Mouse (Mus musculus): Measurements from ENCODE around the gene Xrra1. TPM values are rescaled to one million over a fixed set of nuclear protein-coding genes. Genes with fewer than 3 reads are reported as not detected.
"Not testable (repeated sequence)": the region's sequence is repeated elsewhere in the genome, so short reads cannot be mapped to it uniquely, and the experiment has no call there.

The Xrra1 gene
- polyA plus RNA-seq, 1 experiment from 2014 or later: not detected

GRCm38 (mm10) chr7:99935758-99936157 is 76.8 kb downstream of the Xrra1 start:
- WGBS (ENCODE audit: insufficient replicate concordance): 71% methylated on average over 1 of the region's 1 CpGs
- no peak overlapping the region for H3K27ac ChIP-seq
- H3K4me1 ChIP-seq: no peaks in the 10 kb centered on the region
- ATAC-seq: no peak
- H3K27me3 ChIP-seq (replicated peaks): no peaks in the 10 kb centered on the region
- no peak overlapping the region for H3K4me2 ChIP-seq
- no peaks in the 10 kb centered on the region for H3K9me3 ChIP-seq (replicated peaks)
- no peak overlapping the region for H3K9ac ChIP-seq
- peaks cover 64% of the 10 kb centered on the region for H3K36me3 ChIP-seq
- H3K4me3 ChIP-seq: no peak overlapping the region

DNA sequence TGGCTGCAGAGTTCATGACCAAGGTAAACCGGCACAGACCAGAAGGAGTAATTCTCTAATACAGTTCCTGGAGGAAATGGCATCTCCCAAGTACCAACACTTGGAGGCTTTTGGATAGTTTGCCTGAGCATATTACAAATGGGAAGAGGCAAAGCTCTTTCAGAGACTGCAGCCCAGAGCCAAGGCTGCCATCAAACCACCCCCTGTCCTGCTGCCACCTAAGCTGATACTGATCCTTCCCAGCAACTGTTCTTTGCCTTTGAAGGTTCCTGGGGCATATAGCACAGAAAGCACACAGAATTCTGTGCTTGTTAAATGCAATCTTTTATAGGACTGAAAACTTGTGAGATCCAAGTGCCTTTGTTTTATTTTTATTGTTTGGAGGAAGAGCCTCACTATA is 81.8 kb downstream of the Xrra1 start:
- H3K4me2 ChIP-seq: no peak overlapping the region
- H3K27ac ChIP-seq: no peak overlapping the region
- ATAC-seq: no peak
- H3K36me3 ChIP-seq: peaks cover 74% of the 10 kb centered on the region
- no peaks in the 10 kb centered on the region for H3K4me1 ChIP-seq
- H3K27me3 ChIP-seq (replicated peaks): no peaks in the 10 kb centered on the region
- H3K9me3 ChIP-seq (replicated peaks): no peaks in the 10 kb centered on the region
- no peak overlapping the region for H3K4me3 ChIP-seq
- H3K9ac ChIP-seq: no peak overlapping the region
- WGBS (ENCODE audit: insufficient replicate concordance): 85% methylated on average over 1 of the region's 1 CpGs

GRCm38 (mm10) chr7:99944520-99944919 is 85.6 kb downstream of the Xrra1 start:
- Histone ChIP-seq H3K4me3 (no peak overlapping the region), H3K4me1 (no peaks in the 10 kb centered on the region), H3K4me2 (no peak overlapping the region), H3K9me3 (replicated peaks) (no peaks in the 10 kb centered on the region), H3K27me3 (replicated peaks) (no peaks in the 10 kb centered on the region), H3K27ac (no peak overlapping the region), H3K36me3 (peaks cover 80% of the 10 kb centered on the region), H3K9ac (no peak overlapping the region)
- no peak for ATAC-seq
- WGBS (ENCODE audit: insufficient replicate concordance): 90% methylated on average over 3 of the region's 3 CpGs

DNA sequence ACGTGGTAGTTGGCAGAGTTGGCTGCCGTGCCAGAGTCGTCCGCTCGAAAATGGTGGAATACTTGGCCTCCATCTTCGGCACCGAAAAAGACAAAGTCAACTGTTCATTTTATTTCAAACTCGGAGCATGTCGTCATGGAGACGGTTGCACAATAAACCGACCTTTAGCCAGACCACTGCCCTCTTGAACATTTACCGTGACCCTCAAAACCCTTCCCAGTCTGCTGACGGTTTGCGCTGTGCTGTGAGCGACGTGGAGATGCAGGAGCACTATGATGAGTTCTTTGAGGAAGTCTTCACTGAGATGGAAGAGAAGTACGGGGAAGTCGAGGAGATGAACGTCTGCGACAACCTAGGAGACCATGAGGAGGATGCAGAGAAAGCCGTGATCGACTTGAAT is 86.1 kb downstream of the Xrra1 start:
- not testable (repeated sequence) for H3K27ac ChIP-seq; H3K4me2 ChIP-seq; H3K4me3 ChIP-seq; H3K4me1 ChIP-seq; H3K9ac ChIP-seq; H3K9me3 ChIP-seq (replicated peaks); H3K27me3 ChIP-seq (replicated peaks); ATAC-seq
- WGBS (ENCODE audit: insufficient replicate concordance): 89% methylated on average over 22 of the region's 22 CpGs
- H3K36me3 ChIP-seq: peaks cover 79% of the 10 kb centered on the region

DNA sequence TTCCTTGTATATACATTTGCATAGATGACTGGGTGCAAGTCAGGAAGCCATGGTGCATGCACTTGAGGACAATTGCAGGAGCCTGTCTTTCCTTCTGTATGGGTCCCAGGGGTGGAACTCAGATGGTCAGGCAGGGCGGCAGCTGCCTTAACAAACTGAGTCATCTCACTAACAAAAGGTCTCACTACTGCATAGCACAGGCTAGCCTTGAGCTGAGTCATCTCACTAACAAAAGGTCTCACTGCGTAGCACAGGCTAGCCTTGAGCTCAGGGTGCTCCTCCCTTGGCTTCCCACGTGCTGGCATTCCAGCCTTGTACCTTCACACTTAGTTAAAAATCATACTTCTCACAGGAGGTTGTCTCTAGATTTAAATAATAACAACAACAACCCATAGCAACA is 87.0 kb downstream of the Xrra1 start:
- no peaks in the 10 kb centered on the region for H3K27me3 ChIP-seq (replicated peaks)
- peaks cover 74% of the 10 kb centered on the region for H3K36me3 ChIP-seq
- no peaks in the 10 kb centered on the region for H3K9me3 ChIP-seq (replicated peaks)
- H3K4me3 ChIP-seq: no peak overlapping the region
- H3K4me2 ChIP-seq: no peak overlapping the region
- ATAC-seq: no peak
- no peaks in the 10 kb centered on the region for H3K4me1 ChIP-seq
- 82% methylated on average over 3 of the region's 3 CpGs for WGBS (ENCODE audit: insufficient replicate concordance)
- no peak overlapping the region for H3K9ac ChIP-seq
- H3K27ac ChIP-seq: no peak overlapping the region

GRCm38 (mm10) chr7:99946356-99946755 is 87.4 kb downstream of the Xrra1 start:
- H3K9me3 ChIP-seq (replicated peaks): no peaks in the 10 kb centered on the region
- ATAC-seq: no peak
- no peak overlapping the region for H3K4me3 ChIP-seq
- H3K4me1 ChIP-seq: no peaks in the 10 kb centered on the region
- no peak overlapping the region for H3K27ac ChIP-seq
- H3K9ac ChIP-seq: no peak overlapping the region
- peaks cover 70% of the 10 kb centered on the region for H3K36me3 ChIP-seq
- 50% methylated on average over 4 of the region's 4 CpGs for WGBS (ENCODE audit: insufficient replicate concordance)
- no peak overlapping the region for H3K4me2 ChIP-seq
- no peaks in the 10 kb centered on the region for H3K27me3 ChIP-seq (replicated peaks)

DNA sequence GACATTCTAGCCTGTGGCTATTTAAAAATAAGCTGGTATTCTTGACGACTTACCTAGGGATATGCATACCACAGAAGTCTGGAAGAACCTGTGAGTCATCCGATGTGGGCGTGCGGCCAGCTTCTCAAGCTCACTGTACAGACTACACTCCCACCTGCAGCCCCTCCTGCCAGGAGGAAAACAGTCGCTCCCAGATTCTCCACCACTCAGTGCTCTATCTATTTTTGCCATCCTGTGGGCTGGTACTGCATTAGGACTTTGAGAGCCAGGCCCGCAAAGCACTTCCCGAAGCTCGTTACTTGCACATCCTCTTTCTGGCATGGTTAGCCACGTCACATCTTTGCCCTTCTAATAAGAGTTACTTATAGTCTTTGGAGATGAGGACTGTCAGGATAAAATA is 88.4 kb downstream of the Xrra1 start:
- peaks cover 69% of the 10 kb centered on the region for H3K36me3 ChIP-seq

GRCm38 (mm10) chr7:99953442-99954098 is 94.7 kb downstream of the Xrra1 start:
- WGBS (ENCODE audit: insufficient replicate concordance): 76% methylated on average over 6 of the region's 6 CpGs
- no peak for ATAC-seq

More for the DNA sequence above, 88.4 kb downstream of the Xrra1 start:
- no peak for ATAC-seq
- H3K9ac ChIP-seq: no peak overlapping the region
- 64% methylated on average over 9 of the region's 9 CpGs for WGBS (ENCODE audit: insufficient replicate concordance)
- H3K27ac ChIP-seq: no peak overlapping the region
- no peak overlapping the region for H3K4me3 ChIP-seq
- no peaks in the 10 kb centered on the region for H3K4me1 ChIP-seq
- H3K27me3 ChIP-seq (replicated peaks): no peaks in the 10 kb centered on the region
- no peak overlapping the region for H3K4me2 ChIP-seq
- H3K9me3 ChIP-seq (replicated peaks): no peaks in the 10 kb centered on the region

DNA sequence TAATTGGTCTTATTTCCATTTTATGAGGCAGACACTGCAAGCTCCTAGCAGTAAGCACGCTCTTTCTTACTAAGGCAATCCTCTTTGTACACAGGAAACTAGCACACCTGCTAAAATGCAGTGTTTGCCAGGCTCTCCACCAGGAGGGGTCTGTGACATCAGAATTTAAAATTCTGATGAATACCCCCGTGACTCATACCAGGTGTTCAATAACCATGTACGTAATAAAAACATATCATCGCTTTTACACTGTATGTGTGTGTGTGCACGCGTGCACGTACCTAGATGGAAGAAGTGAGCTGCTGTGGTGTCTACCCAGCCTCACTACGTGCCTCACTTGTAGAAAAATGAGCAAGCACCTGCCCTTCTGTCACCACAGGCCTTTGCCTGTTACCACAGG is 95.3 kb downstream of the Xrra1 start:
- ATAC-seq: no peak
- no peaks in the 10 kb centered on the region for H3K27me3 ChIP-seq (replicated peaks)
- no peaks in the 10 kb centered on the region for H3K9me3 ChIP-seq (replicated peaks)
- H3K4me1 ChIP-seq: peaks cover 6% of the 10 kb centered on the region; the same call in 1 of the 2 replicates
- H3K9ac ChIP-seq: no peak overlapping the region
- no peak overlapping the region for H3K4me2 ChIP-seq
- no peak overlapping the region for H3K4me3 ChIP-seq
- H3K27ac ChIP-seq: no peak overlapping the region
- WGBS (ENCODE audit: insufficient replicate concordance): 90% methylated on average over 8 of the region's 8 CpGs
- peaks cover 25% of the 10 kb centered on the region for H3K36me3 ChIP-seq

More at GRCm38 (mm10) chr7:99953442-99954098, 94.7 kb downstream of the Xrra1 start:
- Histone ChIP-seq H3K4me2 (no peak overlapping the region), H3K4me1 (peaks cover 6% of the 10 kb centered on the region; the same call in 1 of the 2 replicates), H3K9ac (no peak overlapping the region), H3K27me3 (replicated peaks) (no peaks in the 10 kb centered on the region), H3K4me3 (no peak overlapping the region), H3K36me3 (peaks cover 25% of the 10 kb centered on the region), H3K27ac (no peak overlapping the region), H3K9me3 (replicated peaks) (no peaks in the 10 kb centered on the region)

DNA sequence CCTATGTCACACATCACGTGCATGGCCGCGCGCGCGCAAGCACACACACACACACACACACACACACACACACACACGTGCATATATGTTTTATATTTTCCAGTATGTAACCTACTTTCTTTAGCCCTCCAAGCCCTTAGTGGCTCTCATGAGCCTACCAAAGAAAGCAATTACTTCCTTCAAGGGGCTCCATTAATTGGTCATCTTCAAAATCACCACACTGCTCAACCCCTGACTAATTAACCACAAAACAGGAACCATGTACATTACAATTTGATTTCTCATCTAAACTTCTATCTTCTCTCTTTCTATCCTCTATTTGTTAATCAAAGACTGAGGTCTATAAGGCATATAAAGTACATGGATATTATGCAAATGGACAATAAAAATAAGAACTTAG is 97.2 kb downstream of the Xrra1 start:
- no peak overlapping the region for H3K4me2 ChIP-seq
- ATAC-seq: no peak
- H3K9ac ChIP-seq: no peak overlapping the region
- 97% methylated on average over 7 of the region's 7 CpGs for WGBS (ENCODE audit: insufficient replicate concordance)
- no peaks in the 10 kb centered on the region for H3K9me3 ChIP-seq (replicated peaks)
- H3K27ac ChIP-seq: no peak overlapping the region
- H3K4me1 ChIP-seq: peaks cover 7% of the 10 kb centered on the region; the same call in 1 of the 2 replicates
- H3K27me3 ChIP-seq (replicated peaks): no peaks in the 10 kb centered on the region
- no peak overlapping the region for H3K4me3 ChIP-seq
- H3K36me3 ChIP-seq: peaks cover 17% of the 10 kb centered on the region

GRCm38 (mm10) chr7:99957226-99957965 is 98.5 kb downstream of the Xrra1 start:
- Histone ChIP-seq H3K4me1 (peaks cover 18% of the 10 kb centered on the region), H3K9me3 (replicated peaks) (no peaks in the 10 kb centered on the region), H3K4me3 (no peak overlapping the region), H3K9ac (no peak overlapping the region), H3K36me3 (peaks cover 10% of the 10 kb centered on the region; the same call in 1 of the 2 replicates), H3K4me2 (no peak overlapping the region), H3K27me3 (replicated peaks) (no peaks in the 10 kb centered on the region), H3K27ac (no peak overlapping the region)
- 53% methylated on average over 12 of the region's 12 CpGs for WGBS (ENCODE audit: insufficient replicate concordance)
- ATAC-seq: no peak

GRCm38 (mm10) chr7:99960571-99960970 is 101.7 kb downstream of the Xrra1 start:
- H3K4me3 ChIP-seq; H3K36me3 ChIP-seq; H3K4me2 ChIP-seq; H3K27ac ChIP-seq; ATAC-seq; H3K27me3 ChIP-seq (replicated peaks); H3K9me3 ChIP-seq (replicated peaks); H3K9ac ChIP-seq: not testable (repeated sequence)
- H3K4me1 ChIP-seq: peaks cover 37% of the 10 kb centered on the region
- 56% methylated on average over 2 of the region's 2 CpGs for WGBS (ENCODE audit: insufficient replicate concordance)
